Mouse (Mus musculus): ENCODE results near the gene Olfr547. TPM values are rescaled to one million over a fixed set of nuclear protein-coding genes. Genes with fewer than 3 reads are reported as not detected.

Gene Olfr547
- not detected for polyA plus RNA-seq (2014; fragmentation: Illumina TruSeq; extraction: RNeasy Lipid Tissue Mini Kit (QIAGEN cat#74804); ENCODE audit: low read depth, low replicate concordance)

GRCm38 (mm10) chr7:102534449-102534848, at the start of gene Olfr547:
TSS of gene Olfr547 (plus strand) at chr7:102534749.

GRCm38 (mm10) chr7:102488161-102488560, 46.4 kb upstream of the Olfr547 start, which contains the start of gene Olfr544:
TSS of gene Olfr544 (minus strand) at chr7:102488313.

GRCm38 (mm10) chr7:102499473-102499872, 35.1 kb upstream of the Olfr547 start, which contains the start of gene Olfr545:
TSS of gene Olfr545 (minus strand) at chr7:102499573.

GRCm38 (mm10) chr7:102540596-102540995, 6.0 kb downstream of the Olfr547 start, which contains the start of gene Olfr548-ps1:
TSS of gene Olfr548-ps1 (plus strand) at chr7:102540896.

DNA sequence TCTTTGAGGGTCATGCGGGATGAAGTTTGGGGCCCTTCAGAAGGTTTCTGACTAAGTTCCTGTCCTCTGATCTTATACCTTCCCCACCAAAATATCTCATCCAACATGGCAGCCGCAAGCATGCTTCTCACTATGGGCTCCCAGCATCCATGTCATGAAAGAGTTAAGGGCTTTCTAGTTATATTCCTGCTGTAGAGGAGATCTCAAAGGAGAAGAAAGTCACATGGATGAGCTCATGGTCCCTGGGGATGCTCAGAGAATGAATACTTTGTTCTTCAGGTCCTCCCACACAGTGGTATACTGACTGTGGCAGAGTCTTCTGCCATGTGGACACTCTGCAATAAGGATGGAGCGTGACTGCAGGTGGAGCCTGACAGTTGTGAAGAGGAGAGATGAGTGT, 15.0 kb downstream of the Olfr547 start, which contains the start of gene Olfr549:
Gene Olfr549 (plus strand): TSS at position 301 of the 400 bp plus-strand sequence.

DNA sequence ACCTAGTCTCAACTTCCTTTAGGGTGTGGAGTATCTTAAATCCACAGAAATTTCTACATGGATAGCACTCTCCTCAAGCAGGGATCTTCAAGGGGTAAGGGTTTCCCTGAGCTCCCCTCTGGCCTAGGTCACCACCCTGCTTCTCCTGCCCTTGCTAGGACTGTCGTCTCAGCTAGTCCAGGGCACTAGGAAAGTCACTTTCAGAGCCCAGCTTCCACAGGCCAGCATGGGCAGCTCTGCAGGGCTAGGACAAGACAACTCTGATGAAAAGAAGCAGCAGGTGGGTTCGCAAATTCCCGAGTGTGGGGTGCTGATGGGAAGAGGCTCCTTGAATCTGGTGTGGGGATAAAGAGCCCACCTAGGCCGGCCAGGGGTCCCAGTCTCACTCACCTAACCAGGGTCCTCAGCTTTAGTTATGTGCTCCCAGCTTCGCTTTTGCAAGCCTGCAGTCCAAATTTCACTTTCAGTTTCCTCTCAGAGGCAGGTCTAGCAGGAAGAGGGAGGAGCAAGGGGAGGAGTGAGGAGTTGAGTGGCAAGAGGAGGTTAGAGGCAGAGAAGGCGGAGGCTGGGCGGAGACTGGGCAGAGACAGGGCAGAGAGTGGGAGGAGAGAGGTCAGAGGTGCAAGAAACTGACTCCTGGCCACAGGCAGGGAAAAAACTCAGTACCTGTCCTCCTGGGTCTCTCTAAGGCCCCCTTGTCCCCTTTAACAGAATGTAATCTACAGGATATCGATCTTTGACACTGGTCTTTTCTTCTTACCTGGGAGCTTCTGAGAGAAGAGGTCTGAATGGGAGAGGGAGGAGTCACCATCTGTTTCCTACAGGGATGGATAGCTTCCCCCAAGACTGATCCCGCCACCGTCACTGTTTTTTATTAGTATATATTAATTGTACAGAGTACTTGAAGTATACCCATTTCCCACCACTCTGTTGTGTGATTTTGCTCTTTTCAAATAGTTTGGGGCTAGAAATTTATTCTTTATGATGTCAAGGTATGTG, 30.7 kb downstream of the Olfr547 start, which contains the start of gene Trim21:
Gene Trim21 (minus strand): TSS at position 488 of the 999 bp plus-strand sequence.

DNA sequence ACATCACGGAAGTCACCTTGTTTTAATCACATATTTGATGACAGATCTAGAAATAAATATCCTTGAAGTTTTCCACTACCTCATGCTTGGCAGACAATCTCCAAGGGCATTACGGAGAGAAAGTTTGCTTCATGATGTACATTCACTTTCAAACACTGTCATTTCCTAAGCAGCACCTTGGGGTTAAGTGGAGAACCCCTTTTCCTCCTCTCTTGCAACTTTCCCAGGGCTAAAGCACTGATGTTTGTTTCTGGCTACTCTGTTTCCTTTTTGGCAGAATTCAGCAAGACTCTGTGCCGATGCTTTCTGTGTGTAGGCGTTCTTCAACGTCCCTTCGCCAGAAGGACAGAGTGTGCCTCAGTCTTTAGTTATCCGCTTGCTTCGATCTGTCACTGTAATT, 36.6 kb downstream of the Olfr547 start, which contains the start of gene Olfr550:
Gene Olfr550 (plus strand): TSS at position 301 of the 400 bp plus-strand sequence.

Other genes starting within 250 kb of the Olfr547 start
- gene Rrm1, start 93.1 kb upstream of the Olfr547 start, polyA plus RNA-seq (2014; fragmentation: Illumina TruSeq; extraction: RNeasy Lipid Tissue Mini Kit (QIAGEN cat#74804); ENCODE audit: low read depth, low replicate concordance) = 6.7 TPM
- gene Olfr543, start 53.1 kb upstream of the Olfr547 start, polyA plus RNA-seq (2014; fragmentation: Illumina TruSeq; extraction: RNeasy Lipid Tissue Mini Kit (QIAGEN cat#74804); ENCODE audit: low read depth, low replicate concordance) = not detected
- not detected for gene Olfr544, start 46.4 kb upstream of the Olfr547 start, polyA plus RNA-seq (2014; fragmentation: Illumina TruSeq; extraction: RNeasy Lipid Tissue Mini Kit (QIAGEN cat#74804); ENCODE audit: low read depth, low replicate concordance)
- gene Olfr545, start 35.2 kb upstream of the Olfr547 start, polyA plus RNA-seq (2014; fragmentation: Illumina TruSeq; extraction: RNeasy Lipid Tissue Mini Kit (QIAGEN cat#74804); ENCODE audit: low read depth, low replicate concordance) = not detected
- not detected for gene Olfr548-ps1, start 6.1 kb downstream of the Olfr547 start, polyA plus RNA-seq (2014; fragmentation: Illumina TruSeq; extraction: RNeasy Lipid Tissue Mini Kit (QIAGEN cat#74804); ENCODE audit: low read depth, low replicate concordance)
- gene Olfr549, start 15.1 kb downstream of the Olfr547 start, polyA plus RNA-seq (2014; fragmentation: Illumina TruSeq; extraction: RNeasy Lipid Tissue Mini Kit (QIAGEN cat#74804); ENCODE audit: low read depth, low replicate concordance) = not detected
- 7.4 TPM for gene Trim21, start 30.7 kb downstream of the Olfr547 start, polyA plus RNA-seq (2014; fragmentation: Illumina TruSeq; extraction: RNeasy Lipid Tissue Mini Kit (QIAGEN cat#74804); ENCODE audit: low read depth, low replicate concordance)
- gene Olfr550, start 36.7 kb downstream of the Olfr547 start, polyA plus RNA-seq (2014; fragmentation: Illumina TruSeq; extraction: RNeasy Lipid Tissue Mini Kit (QIAGEN cat#74804); ENCODE audit: low read depth, low replicate concordance) = not detected
- gene Olfr551, start 57.1 kb downstream of the Olfr547 start, polyA plus RNA-seq (2014; fragmentation: Illumina TruSeq; extraction: RNeasy Lipid Tissue Mini Kit (QIAGEN cat#74804); ENCODE audit: low read depth, low replicate concordance) = not detected
- not detected for gene Olfr552, start 63.0 kb downstream of the Olfr547 start, polyA plus RNA-seq (2014; fragmentation: Illumina TruSeq; extraction: RNeasy Lipid Tissue Mini Kit (QIAGEN cat#74804); ENCODE audit: low read depth, low replicate concordance)
- not detected for gene Olfr553, start 83.5 kb downstream of the Olfr547 start, polyA plus RNA-seq (2014; fragmentation: Illumina TruSeq; extraction: RNeasy Lipid Tissue Mini Kit (QIAGEN cat#74804); ENCODE audit: low read depth, low replicate concordance)
- gene Olfr554, start 103.7 kb downstream of the Olfr547 start, polyA plus RNA-seq (2014; fragmentation: Illumina TruSeq; extraction: RNeasy Lipid Tissue Mini Kit (QIAGEN cat#74804); ENCODE audit: low read depth, low replicate concordance) = not detected
- gene Olfr555, start 124.1 kb downstream of the Olfr547 start, polyA plus RNA-seq (2014; fragmentation: Illumina TruSeq; extraction: RNeasy Lipid Tissue Mini Kit (QIAGEN cat#74804); ENCODE audit: low read depth, low replicate concordance) = not detected
- not detected for gene Olfr556, start 130.2 kb downstream of the Olfr547 start, polyA plus RNA-seq (2014; fragmentation: Illumina TruSeq; extraction: RNeasy Lipid Tissue Mini Kit (QIAGEN cat#74804); ENCODE audit: low read depth, low replicate concordance)
- gene Trim68, start 152.6 kb downstream of the Olfr547 start, polyA plus RNA-seq (2014; fragmentation: Illumina TruSeq; extraction: RNeasy Lipid Tissue Mini Kit (QIAGEN cat#74804); ENCODE audit: low read depth, low replicate concordance) = 2.0 TPM
- not detected for gene Olfr557, start 161.2 kb downstream of the Olfr547 start, polyA plus RNA-seq (2014; fragmentation: Illumina TruSeq; extraction: RNeasy Lipid Tissue Mini Kit (QIAGEN cat#74804); ENCODE audit: low read depth, low replicate concordance)
- gene Olfr558, start 167.5 kb downstream of the Olfr547 start, polyA plus RNA-seq (2014; fragmentation: Illumina TruSeq; extraction: RNeasy Lipid Tissue Mini Kit (QIAGEN cat#74804); ENCODE audit: low read depth, low replicate concordance) = not detected
- gene Olfr33, start 184.3 kb downstream of the Olfr547 start, polyA plus RNA-seq (2014; fragmentation: Illumina TruSeq; extraction: RNeasy Lipid Tissue Mini Kit (QIAGEN cat#74804); ENCODE audit: low read depth, low replicate concordance) = not detected
- gene Olfr559, start 192.7 kb downstream of the Olfr547 start, polyA plus RNA-seq (2014; fragmentation: Illumina TruSeq; extraction: RNeasy Lipid Tissue Mini Kit (QIAGEN cat#74804); ENCODE audit: low read depth, low replicate concordance) = not detected
- not detected for gene Olfr560, start 224.6 kb downstream of the Olfr547 start, polyA plus RNA-seq (2014; fragmentation: Illumina TruSeq; extraction: RNeasy Lipid Tissue Mini Kit (QIAGEN cat#74804); ENCODE audit: low read depth, low replicate concordance)
- gene Olfr78, start 224.7 kb downstream of the Olfr547 start, polyA plus RNA-seq (2014; fragmentation: Illumina TruSeq; extraction: RNeasy Lipid Tissue Mini Kit (QIAGEN cat#74804); ENCODE audit: low read depth, low replicate concordance) = not detected
- gene Olfr561, start 236.5 kb downstream of the Olfr547 start, polyA plus RNA-seq (2014; fragmentation: Illumina TruSeq; extraction: RNeasy Lipid Tissue Mini Kit (QIAGEN cat#74804); ENCODE audit: low read depth, low replicate concordance) = not detected

Measured in liver, adult 10 weeks (tissue).